Mouse (Mus musculus) A20 (cell line): ENCODE results near the gene Serpinb5.
"Not testable (repeated sequence)": the region's sequence is repeated elsewhere in the genome, so short reads cannot be mapped to it uniquely, and the experiment has no call there.

Experiments used
- DNase-seq: peaks from one replicate; pipeline ENCODE4 v3.0.0-alpha.2; 2011; ENCODE audit warnings: low read depth, low spot score

The Serpinb5 gene

DNA sequence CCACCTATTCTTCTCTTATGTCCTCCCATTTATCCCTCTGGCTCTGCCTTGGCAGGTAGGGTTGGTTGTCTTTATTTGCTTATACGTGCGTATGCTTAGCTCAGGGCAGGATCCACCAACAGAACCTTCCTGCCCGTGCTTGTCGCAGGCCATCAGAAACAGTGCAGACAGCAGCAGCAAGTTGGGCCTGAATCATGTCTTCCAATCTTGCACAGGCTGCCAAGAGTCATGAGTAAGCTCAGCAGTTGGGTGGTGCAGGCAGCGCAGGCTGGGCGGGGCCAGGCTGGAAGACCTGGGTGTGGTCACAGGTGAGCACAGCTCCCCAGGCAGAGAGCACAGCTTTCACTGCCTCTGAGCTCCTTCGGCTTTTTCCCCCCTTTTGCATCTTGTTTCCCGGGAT, at the start of gene Serpinb5:
Serpinb5 (plus strand) TSS at position 327 of the 400 bp plus-strand sequence.
- no peak for DNase-seq

DNA sequence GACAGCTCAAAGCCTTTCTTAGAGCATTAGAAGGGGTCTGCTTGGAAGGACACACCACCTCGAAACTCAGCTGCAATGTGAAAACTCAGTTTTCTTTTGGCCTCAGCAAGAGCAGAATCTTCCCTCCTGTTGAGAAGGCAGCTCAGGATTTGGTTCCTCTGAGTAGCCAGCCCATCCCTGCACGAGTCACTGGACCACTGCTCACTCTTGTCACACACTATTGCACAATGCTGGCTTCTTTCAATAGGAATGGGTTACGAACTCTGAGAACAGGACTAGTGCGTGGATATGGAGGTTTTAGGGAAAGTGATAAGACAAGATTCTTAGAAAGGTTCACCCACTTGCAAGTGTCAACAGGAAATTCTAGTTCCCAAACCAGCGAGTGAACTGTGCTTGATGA, 46.1 kb upstream of the Serpinb5 start:
- DNase-seq = no peak

DNA sequence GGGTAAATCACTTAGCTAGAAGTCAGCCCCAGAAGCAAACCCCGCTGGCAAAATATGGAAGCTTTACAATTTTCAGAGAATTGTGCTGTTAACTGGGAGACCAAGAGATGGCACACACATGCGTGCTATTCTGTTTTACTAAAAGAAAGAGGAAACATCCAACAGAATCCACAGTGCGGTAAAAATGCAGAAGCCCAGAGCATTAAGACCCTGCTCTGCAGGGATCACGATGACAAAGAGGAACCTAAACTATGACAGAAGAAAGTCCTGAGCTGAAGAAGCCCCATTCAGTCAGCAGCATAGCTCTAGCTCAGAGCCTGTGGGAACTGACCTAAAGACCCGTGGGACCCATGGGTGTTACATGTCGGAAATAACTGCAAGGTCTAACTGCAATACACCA, 45.7 kb upstream of the Serpinb5 start:
- no peak for DNase-seq

DNA sequence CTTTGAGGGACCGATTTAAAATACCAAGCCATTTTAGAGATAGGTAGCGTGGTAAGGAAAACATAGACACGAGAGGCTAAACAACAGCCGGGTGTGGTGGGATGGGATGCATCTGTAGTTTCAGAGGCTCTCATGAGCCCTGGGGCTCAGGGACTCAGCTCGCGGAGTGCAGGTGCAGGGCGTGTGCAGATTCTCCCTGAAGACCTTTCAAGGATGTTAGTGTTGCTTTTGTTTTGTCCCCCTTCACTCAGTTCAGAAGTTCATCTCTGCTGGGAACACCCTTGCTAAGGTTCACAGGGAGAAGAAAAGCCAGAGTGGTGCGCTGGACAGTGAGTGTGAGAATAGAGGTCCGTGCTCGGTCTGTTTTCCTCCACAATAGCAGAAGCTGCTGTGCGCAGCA, 44.2 kb upstream of the Serpinb5 start:
- DNase-seq = no peak

DNA sequence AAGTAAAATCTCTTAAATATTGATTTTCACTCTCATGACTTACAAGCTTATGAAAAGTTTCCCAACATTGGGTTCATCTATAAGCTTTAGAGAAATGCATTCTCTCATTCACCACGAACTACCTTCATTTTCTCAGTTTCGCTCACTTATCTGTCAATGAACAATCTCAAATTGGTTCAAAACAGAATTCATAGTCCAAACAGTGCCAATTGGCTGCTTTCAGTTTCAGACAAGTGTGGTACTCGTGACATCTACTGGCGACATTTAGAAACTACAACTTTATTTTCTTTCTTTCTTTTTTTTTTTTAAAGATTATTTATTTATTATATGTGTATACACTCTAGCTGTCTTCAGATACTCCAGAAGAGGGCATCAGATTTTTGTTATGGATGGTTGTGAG, 42.6 kb upstream of the Serpinb5 start:
- peak; percentile 63 for DNase-seq

DNA sequence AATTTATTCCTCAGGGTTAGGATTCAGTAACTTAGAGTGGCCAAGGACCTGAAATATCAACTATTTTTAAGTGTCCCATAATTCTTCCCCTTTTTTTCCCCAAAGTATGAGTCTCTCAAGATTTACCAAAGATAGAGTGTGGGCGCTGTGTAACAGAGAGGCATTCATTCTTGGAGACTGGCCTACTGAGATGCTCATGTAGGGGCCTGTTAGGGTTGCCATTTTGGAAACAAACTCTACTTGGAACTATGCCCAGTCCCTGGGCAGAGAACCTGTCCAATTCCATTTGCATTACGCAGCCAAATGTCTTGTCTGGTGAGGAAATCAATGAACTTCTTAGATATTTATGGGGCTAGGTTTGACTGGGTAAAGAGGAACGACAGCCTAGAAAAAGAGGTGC, 38.7 kb upstream of the Serpinb5 start:
- no peak for DNase-seq

DNA sequence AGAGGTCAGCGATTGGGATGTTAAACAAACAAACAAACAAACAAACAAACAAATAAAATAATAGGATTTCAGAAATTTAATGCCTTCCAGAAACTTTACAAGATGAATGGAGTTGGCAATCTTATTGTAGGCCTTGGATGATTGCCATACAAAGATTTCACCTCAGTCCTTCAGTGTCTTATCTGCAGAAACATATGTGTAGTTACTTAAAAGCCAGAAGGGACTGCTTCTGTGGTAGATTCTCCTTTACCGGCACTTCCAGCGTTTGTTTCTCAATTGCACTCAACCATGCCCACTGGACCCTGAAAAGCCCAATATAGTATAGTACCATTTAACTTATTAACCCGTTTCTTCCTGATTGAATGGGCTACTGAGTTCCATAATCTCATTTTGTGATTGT, 32.2 kb upstream of the Serpinb5 start:
- no peak for DNase-seq

DNA sequence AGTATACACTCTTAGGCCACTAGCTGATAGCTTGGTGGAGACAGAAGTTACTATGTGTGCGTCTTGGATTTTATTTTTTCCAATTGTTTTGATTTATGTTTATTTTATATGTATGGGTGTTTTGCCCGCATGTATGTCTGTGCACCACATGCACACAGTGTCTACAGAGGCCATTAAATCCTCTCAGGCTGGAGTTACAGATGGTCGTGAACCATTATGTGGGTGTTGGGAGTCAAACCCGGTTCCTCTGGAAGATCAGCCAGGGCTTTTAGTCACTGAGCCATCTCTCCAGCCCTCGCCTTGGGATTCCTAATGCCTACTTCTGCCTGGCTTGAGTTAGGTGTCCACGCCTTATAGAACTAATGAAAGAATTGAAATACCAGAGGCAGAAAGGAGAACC, 4.6 kb downstream of the Serpinb5 start:
- DNase-seq = no peak

DNA sequence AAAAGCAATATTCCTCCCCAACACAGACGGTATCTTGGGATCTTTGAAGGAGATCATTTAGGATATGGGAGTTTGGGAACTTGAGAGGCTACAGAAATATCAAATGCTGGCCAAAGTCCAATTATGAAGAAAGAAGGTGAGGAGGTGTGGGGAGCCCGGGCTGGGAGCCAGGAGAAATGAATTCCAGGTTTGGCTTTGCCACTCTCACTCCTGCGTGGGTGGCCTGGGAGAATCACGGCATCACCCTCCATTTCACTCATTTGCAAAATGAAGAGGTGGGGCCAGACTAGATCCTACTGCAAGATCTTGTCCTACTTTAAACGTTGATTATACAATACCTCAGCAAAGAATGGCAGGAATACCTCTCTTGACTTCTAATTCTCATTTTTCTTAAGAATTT, 5.1 kb downstream of the Serpinb5 start:
- DNase-seq = no peak

DNA sequence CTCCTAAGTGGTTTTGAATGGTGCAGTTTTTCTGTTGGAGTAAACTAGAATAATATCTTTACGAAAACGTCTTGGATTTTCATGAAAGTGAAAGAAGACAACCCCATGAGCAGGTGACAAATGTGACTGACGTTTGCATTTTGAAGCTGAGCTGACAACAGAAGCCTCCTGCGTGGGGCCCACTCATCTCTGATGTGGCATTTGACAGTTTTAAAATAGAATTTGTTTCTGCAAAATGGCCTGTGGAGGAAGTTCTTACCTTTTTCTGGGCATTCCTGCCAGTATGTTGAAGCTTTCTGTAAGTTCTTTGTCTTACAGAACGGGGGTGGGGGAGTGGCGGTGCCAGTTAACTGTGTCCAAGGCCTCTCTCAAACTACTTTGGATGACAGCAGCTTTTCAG, 5.8 kb downstream of the Serpinb5 start:
- peak; percentile 1 for DNase-seq

DNA sequence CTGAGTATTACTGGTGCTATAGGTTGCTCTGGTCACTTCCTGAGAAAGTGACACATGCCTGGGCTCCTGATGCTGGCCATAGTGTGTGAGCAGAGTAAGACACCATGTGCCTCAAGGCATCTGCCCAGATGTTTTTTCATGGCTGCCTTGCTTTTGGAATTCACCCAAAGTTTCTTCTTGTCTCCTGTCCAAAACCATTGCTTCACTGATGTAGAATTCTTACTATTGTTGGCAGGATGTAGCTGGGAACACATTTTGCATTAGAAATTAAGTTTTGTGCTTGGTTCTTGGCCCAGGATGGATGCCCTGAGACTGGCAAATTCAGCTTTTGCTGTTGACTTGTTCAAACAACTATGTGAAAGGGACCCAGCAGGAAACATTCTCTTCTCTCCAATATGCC, 9.0 kb downstream of the Serpinb5 start:
- no peak for DNase-seq

DNA sequence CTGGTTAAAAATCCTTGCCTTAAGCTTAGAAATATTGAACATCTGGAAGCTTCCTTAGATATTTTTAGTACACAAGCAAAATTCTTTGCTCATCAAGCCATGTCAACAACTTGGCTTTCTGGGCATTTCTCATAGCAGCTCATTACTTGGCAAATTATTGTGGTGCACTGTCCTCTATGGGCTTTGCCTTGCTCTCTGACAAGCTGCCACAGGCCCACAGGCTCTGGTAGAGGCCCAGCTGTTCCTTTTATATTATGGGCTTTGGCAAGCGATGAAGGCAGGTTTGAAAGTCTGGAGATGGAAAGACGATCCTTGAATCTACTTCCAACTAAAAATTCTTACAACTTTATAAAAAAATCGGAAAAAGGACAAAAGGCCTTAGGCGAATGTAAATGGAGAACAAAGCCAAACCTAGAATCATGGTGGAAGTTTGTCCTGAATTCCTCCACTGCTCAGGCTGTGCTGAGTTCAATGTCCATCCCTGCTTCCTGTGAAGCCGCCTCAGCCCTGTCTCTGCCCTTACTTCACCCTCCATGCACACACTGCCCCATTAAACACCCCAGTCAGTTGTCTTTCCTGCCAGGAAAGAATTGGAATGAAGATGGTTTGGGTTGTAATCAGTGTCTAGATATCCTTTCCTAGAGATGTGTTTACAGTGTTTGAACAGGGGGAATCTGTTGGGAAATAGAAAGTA, 14.4 kb downstream of the Serpinb5 start:
- DNase-seq = no peak

DNA sequence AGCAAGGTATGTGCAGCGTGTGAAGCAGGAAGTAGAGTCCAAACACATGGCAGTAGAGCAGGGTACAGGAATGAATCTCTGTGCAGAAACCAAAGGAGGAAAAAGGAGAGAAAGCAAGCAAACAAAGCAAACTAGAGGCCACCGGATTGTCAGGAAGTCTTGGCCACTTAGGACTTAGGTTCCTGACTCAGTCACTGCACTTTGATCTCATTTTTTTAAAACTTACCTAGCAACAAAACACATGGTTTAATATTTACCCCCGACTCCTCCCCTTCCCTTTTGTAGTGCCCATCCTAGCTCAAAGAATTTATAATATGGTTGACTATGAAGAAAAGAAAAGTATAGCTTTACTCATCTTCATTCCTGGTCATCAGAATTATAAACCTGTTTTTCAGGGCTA, 15.2 kb downstream of the Serpinb5 start:
- no peak for DNase-seq

DNA sequence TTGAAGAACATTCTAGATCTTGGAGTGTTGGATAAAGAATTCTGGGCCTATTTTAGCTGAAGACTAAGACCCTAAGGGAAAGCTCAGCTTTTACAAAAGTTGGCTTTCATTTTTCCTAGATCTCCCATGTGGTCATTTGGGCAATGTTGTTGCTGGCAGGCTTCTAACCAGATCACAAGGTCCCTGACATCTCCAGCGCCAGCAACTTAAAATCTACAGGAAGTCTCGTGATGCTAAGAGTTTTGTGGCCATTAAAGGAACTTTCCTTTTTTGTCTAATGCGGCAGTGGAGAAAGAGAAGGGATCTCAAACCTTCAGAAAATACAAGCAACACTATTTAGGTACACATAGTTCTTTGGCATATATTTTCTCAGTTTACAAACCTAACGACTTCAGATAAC, 21.8 kb downstream of the Serpinb5 start:
- DNase-seq = no peak

DNA sequence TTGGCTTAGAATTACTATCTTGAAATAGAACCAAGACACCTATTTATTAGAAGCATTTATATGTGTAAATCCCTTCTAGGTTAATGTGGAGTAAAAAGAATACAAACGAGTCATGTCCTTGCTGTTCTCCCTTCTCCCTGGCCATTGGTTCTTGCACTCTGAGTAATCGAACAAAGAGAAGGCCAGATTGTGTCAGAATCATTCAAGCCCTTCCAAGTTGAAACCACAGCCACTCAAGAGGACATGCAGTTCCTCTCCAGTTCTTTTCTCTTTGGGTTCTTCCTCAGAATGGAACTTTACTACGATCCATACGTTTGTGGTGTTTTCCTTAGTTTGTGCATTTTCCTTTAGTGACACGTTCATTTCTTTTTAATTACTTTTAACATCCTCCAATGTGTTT, 22.4 kb downstream of the Serpinb5 start:
- DNase-seq = no peak

DNA sequence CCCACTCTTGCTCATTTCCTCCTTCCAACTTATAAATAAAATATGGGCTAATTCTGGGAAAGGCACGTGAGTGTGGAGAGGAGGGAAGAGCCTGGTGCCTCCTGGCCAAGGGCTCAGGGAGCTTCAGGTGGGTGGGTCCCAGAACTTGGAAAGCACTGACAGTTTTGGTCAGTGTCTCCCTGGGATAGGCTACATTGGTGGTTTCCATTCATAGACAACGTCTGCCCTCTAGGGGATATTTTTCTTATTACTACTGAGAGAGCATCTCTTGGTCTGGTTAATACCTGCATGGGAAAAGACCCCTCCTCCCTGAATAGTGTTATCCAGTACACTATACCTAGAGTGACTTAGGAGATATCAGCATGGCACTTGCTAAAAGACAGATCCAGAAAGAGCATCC, 22.8 kb downstream of the Serpinb5 start:
- DNase-seq = peak; percentile 35

DNA sequence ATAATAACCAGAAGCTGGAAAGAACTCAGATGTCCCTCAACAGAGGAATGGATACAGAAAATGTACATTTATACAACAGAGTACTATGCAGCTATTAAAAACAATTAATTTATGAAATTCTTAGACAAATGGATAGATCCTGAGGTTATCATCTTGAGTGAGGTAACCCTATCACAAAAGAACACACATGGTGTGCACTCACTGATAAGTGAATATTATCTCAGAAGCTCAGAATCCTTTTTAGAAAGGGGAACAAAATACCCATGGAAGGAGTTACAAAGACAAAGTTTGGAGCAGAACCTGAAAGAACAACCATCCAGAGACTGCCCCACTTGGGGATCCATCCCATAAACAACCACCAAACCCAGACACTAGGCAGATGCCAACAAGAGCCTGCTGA, 34.2 kb downstream of the Serpinb5 start:
- DNase-seq = not testable (repeated sequence)

DNA sequence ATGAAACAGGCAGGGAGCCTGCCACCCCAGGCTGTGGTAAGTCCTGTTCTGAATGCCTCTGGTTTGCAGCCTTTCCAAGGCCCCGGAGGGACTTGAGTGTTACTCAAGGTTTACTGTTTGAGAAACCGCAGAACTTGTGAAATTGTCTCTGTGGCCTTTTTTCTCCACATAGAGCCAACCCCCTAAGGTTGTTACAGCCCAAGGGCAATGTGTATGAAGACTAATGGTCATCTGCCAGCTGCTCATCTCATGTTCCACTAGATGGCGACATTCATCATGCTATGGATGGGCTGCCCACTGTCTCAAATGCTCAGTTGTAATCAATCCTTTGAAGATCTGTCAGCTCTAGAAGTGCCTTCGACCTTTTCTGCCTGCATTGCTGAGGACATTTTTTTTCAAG, 40.4 kb downstream of the Serpinb5 start:
- peak; percentile 49 for DNase-seq

DNA sequence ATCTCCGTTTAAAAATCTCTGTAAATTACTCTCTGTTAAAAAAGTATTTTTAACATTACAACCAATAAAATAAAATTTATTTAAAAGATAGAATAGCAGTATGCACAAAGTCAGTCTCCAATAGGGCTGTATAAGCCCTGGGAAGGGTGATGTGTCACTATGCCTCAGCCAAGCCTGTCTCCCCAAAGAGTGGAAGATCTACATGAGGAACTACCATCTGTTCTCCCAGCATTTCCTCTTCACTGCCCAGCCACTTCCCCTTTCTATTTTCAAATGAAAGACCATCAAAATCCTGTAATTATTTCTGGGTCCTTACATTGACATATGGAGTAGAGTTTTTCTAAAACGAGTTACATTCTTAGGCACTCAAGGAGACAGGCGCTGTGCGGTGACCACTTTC, 71.0 kb downstream of the Serpinb5 start:
- no peak for DNase-seq
